Mouse (Mus musculus) bone marrow, adult 2 months (tissue): ENCODE data around the gene Flt1. TPM values are rescaled to one million over a fixed set of nuclear protein-coding genes. Genes with fewer than 3 reads are reported as not detected.

Experiments
- H3K27ac ChIP-seq: fragments of 200-500 bp; 2 replicates; pipeline ENCODE4 v1.5.1; 2012; ENCODE audit warnings: low read depth, mild to moderate bottlenecking, control low read depth, inconsistent platforms, low read length; ENCODE audit not compliant: control insufficient read depth, poor library complexity, insufficient read depth
- H3K4me1 ChIP-seq: fragments of 200-500 bp; 2 replicates; pipeline ENCODE4 v1.6.1; 2011; ENCODE audit warnings: low read length; ENCODE audit not compliant: control insufficient read depth, insufficient read depth
- H3K4me3 ChIP-seq: fragments of 200-500 bp; replicated peaks from 2 replicates; pipeline ENCODE3; 2011; ENCODE audit warnings: mild to moderate bottlenecking, low read depth, low read length, control low read depth; ENCODE audit not compliant: control insufficient read depth
- CTCF ChIP-seq: fragments of 200-500 bp; IDR thresholded peaks from 2 replicates; pipeline ENCODE4 v1.5.1; 2011; ENCODE audit warnings: low read length, control low read depth; ENCODE audit not compliant: control insufficient read depth, insufficient read depth
- POLR2A ChIP-seq: fragments of 200-500 bp; IDR thresholded peaks from 2 replicates; pipeline ENCODE4 v1.6.1; 2011; ENCODE audit warnings: low read depth, mild to moderate bottlenecking, control low read depth, low read length, borderline replicate concordance; ENCODE audit not compliant: control insufficient read depth
- WGBS: fragments of 180-500 bp; shearing (Covaris S2); methylation state at CpG from one replicate; pipeline ENCODE4 v1.1.7; 2018; 5-methylcytosine and 5-hydroxymethylcytosine counted together
- polyA plus RNA-seq: library from polyadenylated mRNA; stranded (reverse); fragments of >200 nt; gene quantifications from 2 replicates; pipeline ENCODE4 v1.2.4, GENCODE M21; 2011; ENCODE audit warnings: low replicate concordance; ENCODE audit not compliant: missing spikeins, insufficient read depth, insufficient read length

The Flt1 gene
- polyA plus RNA-seq, 1 experiment: 5.1 TPM

DNA sequence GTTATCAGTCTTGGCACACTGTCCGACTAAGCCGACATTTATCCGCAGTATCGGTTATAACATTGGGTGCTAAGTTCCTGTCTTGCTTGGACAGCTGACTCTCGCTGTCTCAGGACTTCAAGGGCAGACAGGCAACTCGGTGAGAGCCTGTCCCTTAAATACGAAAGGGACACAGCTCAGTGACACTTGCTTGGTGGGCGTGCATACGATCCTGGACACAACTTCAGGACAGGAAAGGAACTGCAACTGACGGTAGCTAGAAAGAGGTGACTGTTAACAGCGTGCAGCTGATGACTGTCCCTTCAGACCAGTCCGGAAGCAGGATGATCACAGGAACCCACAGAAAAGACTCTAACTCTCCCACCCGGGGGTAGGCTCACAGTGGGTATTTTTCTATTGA lies 27.8 kb downstream of the Flt1 start:
- WGBS: 45% methylated on average over 13 of the region's 13 CpGs
- TF ChIP-seq POLR2A: no peak
- TF ChIP-seq CTCF: no peak
- Histone ChIP-seq H3K4me1 (peaks cover 1% of the 10 kb centered on the region; the same call in 1 of the 2 replicates), H3K4me3 (no peak overlapping the region), H3K27ac (no peak overlapping the region)

GRCm38 (mm10) chr5:147697165-147697564 lies 28.6 kb downstream of the Flt1 start:
- 54% methylated on average over 5 of the region's 5 CpGs for WGBS
- no peak for TF ChIP-seq POLR2A
- no peak for TF ChIP-seq CTCF
- H3K4me1 ChIP-seq: peaks cover 1% of the 10 kb centered on the region; the same call in 1 of the 2 replicates
- no peak overlapping the region for H3K4me3 ChIP-seq
- no peak overlapping the region for H3K27ac ChIP-seq

GRCm38 (mm10) chr5:147692622-147693021 lies 33.2 kb downstream of the Flt1 start:
- TF ChIP-seq POLR2A (no peak), CTCF (no peak)
- WGBS: 78% methylated on average over 1 of the region's 1 CpGs
- Histone ChIP-seq H3K27ac (no peak overlapping the region), H3K4me1 (no peaks in the 10 kb centered on the region), H3K4me3 (no peak overlapping the region)

DNA sequence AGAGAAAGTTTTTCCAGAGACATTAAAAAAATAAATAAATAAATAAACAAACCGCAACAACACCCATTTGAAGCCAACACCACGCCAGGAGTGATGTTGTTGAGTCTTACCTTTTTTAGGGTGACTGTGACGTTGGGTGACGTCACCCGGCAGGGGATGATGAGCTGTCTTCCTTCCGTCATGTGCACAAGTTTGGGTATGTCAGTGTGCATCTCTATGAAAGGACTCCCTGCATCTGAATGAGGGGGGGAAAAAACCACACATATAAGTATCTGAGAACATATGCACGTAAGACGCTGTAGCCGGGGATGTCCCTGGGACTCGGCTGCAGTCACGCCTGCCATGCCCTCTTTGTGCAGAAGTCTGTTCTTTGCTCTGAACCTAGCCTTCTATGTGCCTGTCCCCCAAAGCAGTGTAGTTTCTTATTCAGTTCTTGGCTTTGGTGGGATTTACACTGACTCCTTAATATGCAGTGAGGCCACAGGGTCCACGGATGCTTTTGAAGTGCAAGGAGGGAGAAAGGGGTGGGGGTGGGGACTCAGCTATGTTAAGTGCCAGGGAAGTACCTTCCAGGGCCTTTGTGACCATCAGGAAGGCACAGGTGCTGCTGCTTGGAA lies 42.0 kb downstream of the Flt1 start:
- no peak for TF ChIP-seq CTCF
- TF ChIP-seq POLR2A: no peak
- Histone ChIP-seq H3K4me1 (no peaks in the 10 kb centered on the region), H3K27ac (no peak overlapping the region), H3K4me3 (no peak overlapping the region)
- 87% methylated on average over 12 of the region's 12 CpGs for WGBS

DNA sequence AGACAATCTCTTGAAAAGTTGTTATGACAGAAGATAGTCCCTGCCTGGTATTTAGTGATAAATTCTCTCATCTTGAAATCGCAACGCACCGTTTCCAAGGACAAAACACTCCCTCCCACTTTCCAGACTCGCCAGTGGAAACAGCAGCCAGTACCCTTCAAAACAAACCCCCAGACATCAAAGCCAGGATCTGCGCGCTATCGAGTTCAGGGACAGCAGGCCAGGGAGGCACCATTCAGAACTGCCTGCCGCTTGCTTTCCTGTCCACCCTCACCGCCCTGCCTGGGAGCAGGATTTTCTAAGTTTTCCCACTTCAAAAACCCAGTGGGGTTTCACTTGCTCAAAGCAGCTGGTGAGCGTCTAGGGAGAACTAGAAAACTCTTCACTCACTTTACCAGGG lies 44.6 kb downstream of the Flt1 start:
- H3K4me3 ChIP-seq: no peak overlapping the region
- no peak for TF ChIP-seq POLR2A
- TF ChIP-seq CTCF: no peak
- 83% methylated on average over 10 of the region's 10 CpGs for WGBS
- no peaks in the 10 kb centered on the region; the same call in 1 of the 2 replicates for H3K4me1 ChIP-seq
- no peak overlapping the region for H3K27ac ChIP-seq

GRCm38 (mm10) chr5:147680711-147681110 lies 45.1 kb downstream of the Flt1 start:
- H3K27ac ChIP-seq: no peak overlapping the region
- no peak overlapping the region for H3K4me3 ChIP-seq
- H3K4me1 ChIP-seq: no peaks in the 10 kb centered on the region; the same call in 1 of the 2 replicates
- WGBS: 71% methylated on average over 5 of the region's 5 CpGs
- TF ChIP-seq CTCF (no peak), POLR2A (no peak)

DNA sequence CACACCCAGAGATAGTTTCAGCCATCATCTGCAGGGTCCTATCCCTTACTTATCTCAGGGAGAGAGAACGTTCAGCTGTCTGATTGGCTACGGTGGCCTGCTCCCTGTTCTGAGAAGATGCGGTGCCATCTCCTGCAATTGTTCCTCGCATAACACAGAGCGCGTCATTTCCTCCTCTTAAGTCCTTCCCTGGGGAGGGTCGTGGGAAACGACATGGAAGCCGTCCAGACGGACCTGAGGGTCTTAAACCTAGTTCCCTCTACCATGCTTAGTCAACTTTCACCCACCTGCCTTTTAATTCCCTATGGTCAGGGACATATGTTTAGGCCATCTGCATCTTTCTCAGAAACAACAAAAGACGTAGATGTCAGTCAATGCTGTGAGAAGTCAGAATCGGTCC lies 46.5 kb downstream of the Flt1 start:
- TF ChIP-seq CTCF (no peak), POLR2A (no peak)
- Histone ChIP-seq H3K4me3 (no peak overlapping the region), H3K27ac (no peak overlapping the region), H3K4me1 (no peaks in the 10 kb centered on the region; the same call in 1 of the 2 replicates)
- 85% methylated on average over 12 of the region's 12 CpGs for WGBS

DNA sequence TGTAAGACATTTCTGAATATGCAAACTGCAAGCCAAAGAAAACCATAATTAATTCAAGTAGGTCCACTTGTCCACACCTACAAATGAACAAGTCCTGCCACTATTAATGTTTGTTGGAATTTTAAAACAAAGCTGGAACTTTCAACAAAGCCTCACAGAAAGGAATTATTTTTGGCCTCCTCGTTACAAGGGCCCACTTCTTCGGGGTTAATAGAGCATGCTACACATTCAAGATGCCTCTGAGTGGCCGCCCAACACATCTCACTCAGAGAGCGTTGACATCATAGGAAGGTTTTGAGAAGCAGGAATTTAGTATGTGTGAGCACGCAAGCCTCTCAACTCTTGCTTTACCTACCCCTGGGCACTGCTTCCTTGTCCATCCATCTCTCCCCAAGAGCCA lies 50.0 kb downstream of the Flt1 start:
- 80% methylated on average over 5 of the region's 5 CpGs for WGBS
- H3K4me1 ChIP-seq: no peaks in the 10 kb centered on the region; the same call in 1 of the 2 replicates
- no peak overlapping the region for H3K4me3 ChIP-seq
- TF ChIP-seq CTCF (no peak), POLR2A (no peak)
- H3K27ac ChIP-seq: no peak overlapping the region

GRCm38 (mm10) chr5:147671765-147672424 lies 53.9 kb downstream of the Flt1 start:
- no peak overlapping the region for H3K4me3 ChIP-seq
- H3K4me1 ChIP-seq: no peaks in the 10 kb centered on the region
- H3K27ac ChIP-seq: no peak overlapping the region
- no peak for TF ChIP-seq CTCF
- no peak for TF ChIP-seq POLR2A
- WGBS: 82% methylated on average over 19 of the region's 19 CpGs
